Mouse (Mus musculus) c-Kit-positive CD71-positive TER-119-negative erythroid progenitor cells, embryonic 14.5 days (primary cell): ENCODE data around the gene Gm49450.
A peak's percentile ranks its signal among the peaks of the same experiment; 100 is the strongest.
"Not testable (repeated sequence)": the region's sequence is repeated elsewhere in the genome, so short reads cannot be mapped to it uniquely, and the experiment has no call there.

Experiments
- DNase-seq: peaks from one replicate; pipeline ENCODE4 v3.0.0-alpha.2; 2013; ENCODE audit warnings: low read depth

The Gm49450 gene

GRCm38 (mm10) chr15:98923031-98923537 is 30.3 kb downstream of the Gm49450 start:
- DNase-seq = no peak

DNA sequence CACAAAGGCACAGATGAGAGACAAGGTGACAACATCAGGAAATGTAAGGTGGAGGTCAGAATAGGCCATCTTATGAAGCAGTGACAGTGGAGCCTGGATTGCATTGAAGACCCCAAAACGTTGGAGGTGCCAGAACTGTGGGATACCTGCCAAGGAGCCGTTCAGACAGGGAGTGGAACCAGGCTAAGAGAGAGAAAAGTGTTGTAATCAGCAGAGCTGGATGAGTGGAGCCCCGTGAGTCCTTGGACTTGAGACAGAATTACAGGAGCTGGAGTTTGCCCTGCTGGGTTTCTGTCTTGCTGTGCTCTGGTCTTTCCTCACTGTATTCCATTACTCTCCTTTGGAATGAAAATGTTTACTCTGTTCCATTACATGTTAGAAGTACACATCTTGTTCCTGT is 30.8 kb downstream of the Gm49450 start:
- DNase-seq = no peak

DNA sequence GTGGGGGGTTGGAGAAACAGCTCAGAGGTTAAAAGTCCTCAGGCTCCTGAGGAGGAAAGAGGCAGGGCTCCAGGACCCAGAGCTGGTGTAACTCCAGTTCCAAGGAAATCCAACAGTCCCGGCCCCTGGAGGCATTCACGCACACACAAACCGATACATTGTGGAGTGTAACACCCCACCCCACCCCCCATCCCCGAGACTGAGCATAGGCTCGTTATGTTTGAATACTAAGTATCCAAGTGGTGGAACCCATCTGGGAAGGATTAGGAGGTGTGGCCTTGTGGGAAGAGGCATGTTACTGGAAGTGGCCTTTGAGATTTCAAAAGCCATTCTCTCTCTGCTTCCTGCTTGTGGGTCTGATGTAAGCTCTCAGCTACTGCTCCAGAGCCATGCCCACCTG is 31.8 kb downstream of the Gm49450 start:
- no peak for DNase-seq

GRCm38 (mm10) chr15:98918499-98918895 is 34.9 kb downstream of the Gm49450 start:
- DNase-seq = not testable (repeated sequence)

GRCm38 (mm10) chr15:98917538-98918498 is 35.5 kb downstream of the Gm49450 start, which contains the start of gene Lmbr1l:
Gene Lmbr1l (minus strand): TSS chr15:98918231.
- peak; percentile 98 for DNase-seq

DNA sequence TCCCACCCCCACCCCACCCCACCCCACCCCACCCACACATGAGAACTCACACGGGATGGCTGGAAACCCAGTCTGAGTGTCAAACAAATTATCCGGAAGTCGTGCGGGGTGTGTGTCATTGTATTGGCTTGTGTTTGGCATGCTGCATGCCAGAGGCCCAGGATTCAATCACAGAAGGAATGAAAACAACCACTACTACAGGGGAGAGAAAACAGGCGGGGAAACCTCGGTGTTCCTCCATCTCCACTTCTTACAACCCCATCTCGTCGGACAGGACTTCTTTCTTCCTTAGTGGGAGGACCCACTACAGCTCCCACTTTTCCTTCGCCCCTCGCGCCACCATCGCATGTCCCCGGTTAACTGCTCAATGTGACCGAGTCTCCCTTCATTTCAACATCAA is 36.3 kb downstream of the Gm49450 start:
- no peak for DNase-seq

DNA sequence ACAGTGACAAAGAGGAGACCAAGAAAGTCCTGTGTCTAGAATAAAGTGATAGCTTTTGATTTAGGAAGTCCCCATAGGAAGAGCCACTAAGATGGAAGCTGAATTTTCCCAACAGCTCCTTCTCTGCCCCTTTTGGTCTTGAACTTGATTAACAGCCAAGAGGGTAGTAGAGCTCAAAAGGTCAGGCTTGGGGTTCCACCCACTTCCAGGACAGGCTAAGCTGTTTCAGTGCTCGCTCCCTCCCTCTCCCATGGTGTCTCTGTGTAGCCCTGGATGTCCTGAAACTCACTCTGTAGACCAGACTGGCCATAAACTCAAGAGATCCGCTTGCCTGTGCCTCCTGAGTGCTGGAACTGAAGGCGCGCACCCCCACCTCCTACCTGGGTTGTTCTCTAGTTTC is 37.3 kb downstream of the Gm49450 start:
- no peak for DNase-seq

DNA sequence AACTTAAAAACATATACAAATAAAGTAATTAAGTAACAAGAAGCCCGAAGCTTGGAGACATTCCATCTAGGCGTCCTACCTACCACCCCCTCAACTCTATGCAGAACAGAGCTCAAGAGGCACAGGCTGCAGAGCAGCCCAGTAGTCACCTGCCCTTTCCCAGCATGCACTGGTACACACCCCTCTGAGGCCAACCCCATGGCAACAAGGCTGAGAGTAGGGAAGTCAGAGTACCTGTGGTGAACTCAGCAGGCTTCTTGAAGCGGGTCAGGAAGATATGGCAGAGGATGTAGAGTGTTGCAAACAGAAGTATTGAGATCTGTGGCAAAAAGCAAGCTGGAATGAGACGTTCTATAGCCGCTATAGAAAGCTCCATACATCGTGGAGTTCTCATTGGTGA is 38.4 kb downstream of the Gm49450 start:
- DNase-seq = no peak

- DNase-seq = no peak
These were observed 48.7 kb downstream of the Gm49450 start for GRCm38 (mm10) chr15:98904692-98905091.

DNA sequence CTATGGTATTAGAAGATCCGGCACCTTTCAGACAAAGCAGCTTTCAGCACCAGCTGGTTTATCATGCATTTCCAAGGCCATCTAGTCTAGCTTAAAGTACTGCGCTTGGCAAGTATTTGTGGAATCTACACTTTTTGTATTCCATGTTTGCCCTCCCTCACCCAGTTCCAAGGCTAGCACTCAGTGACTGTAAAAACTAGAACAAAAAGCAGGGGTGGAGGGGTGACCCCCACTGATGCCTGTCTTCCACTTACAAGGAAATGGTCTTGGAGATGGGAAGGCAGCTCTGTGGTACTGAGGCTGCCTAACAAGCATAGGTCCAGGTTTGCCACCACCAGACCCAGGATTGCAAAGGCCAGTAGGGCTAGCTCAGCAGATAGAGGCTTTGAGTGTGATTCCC is 50.8 kb downstream of the Gm49450 start:
- DNase-seq = no peak

- no peak for DNase-seq
These were observed 51.8 kb downstream of the Gm49450 start for GRCm38 (mm10) chr15:98901530-98901929.

GRCm38 (mm10) chr15:98897928-98898800 is 55.2 kb downstream of the Gm49450 start, which contains the start of gene Dhh:
Gene Dhh (minus strand): TSS chr15:98898540.
- DNase-seq = no peak

- no peak for DNase-seq
These were observed 55.9 kb downstream of the Gm49450 start for GRCm38 (mm10) chr15:98897495-98897894.

- peak; percentile 54 for DNase-seq
These were observed 57.4 kb downstream of the Gm49450 start for GRCm38 (mm10) chr15:98895635-98896589.

DNA sequence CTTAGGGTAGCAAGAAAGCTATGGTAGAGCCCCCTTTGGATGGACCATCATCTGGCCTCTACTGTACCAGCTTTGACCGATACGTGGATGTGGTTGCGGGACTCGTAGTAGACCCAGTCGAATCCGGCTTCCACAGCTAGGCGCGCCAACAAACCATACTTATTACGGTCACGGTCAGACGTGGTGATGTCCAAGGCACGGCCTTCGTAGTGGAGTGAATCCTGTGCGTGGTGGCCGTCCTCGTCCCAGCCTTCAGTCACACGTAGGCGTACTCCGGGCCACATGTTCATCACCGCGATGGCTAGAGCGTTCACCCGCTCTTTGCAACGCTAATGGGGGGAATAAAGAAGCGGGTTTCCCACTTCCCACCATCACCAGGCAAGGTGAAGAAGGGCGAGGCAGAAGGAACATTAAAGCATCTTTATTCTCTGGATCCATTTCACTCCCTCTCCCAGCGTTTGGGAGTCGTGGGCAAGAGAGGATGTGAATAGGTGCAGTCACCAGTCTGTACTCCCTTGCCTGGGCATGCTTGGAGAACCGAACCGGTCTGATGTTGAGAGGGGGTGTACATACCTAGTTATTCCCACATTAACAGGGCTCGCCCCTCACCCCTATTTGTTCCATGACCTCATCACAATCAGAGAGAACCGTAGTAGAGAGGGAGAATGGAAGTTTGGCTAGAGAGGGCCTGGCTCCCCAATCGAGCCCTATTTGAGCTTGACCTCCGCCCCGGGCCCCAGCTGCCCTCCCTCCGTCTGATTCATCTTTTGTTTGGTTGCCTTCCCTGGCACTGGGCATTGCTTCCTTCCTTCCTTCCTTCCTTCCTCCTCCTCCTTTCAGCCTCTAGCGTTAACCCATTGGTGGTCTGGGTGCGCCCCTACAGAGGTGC is 58.4 kb downstream of the Gm49450 start:
- no peak for DNase-seq

GRCm38 (mm10) chr15:98893940-98894745 is 59.2 kb downstream of the Gm49450 start, which contains the start of gene Rhebl1:
Gene Rhebl1 (minus strand): TSS chr15:98894540.
- DNase-seq = no peak

DNA sequence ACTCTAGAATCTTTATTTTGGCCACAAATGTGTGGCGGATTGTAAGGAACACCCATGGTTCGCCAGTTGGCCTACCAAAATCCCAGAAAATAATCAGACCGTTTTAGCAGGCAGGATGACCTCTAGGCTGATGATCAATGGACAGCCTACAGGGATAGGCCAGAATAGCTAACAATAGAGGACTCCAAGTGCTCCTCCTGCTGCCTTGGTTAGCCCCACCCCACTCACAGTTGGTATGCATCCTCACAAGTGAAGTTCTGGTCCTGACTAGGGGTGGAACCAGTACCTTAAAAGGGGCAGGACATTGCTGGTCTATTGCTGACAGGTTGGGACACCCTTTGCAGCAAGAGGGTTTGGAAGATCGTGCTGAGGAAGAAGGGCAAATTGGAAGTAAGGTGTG is 60.3 kb downstream of the Gm49450 start:
- DNase-seq = no peak

DNA sequence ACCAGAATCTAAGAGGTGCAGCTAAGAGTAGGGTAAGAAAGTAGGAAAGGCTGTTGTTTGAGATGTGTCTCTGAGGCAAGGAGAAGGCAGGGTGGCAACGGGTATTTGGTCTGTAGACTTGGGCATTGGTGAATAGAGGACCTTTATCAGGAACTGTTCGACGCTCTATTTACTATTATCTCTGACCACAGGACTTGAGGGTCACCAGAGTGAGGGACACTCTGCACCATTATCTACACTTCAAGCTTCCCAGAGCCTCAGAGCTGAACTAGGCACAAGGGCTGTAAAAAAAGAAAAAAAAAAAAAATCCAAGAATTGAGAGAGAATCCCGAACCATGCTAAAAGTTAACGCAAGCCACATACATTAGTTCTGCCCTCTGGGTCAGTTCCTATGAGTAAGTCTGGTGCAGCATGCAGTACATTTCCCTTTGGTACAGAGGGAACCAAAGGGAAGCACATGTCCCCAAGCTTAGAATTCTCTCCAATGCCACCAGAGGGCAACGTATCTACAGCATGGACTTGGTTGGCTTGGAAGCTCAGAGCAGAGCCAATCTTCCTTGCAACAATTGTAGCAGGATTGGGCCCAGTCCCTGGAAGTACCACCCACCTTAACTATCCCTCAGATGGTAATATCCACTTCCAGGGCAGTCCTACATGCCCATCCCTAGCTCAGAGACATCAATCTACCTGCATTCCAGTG is 61.3 kb downstream of the Gm49450 start:
- DNase-seq = no peak
